Mouse (Mus musculus) stomach, embryonic 16.5 days (tissue): ENCODE data around the gene Zdhhc1. TPM values are rescaled to one million over a fixed set of nuclear protein-coding genes. Genes with fewer than 3 reads are reported as not detected.

ENCODE experiments used
- ATAC-seq: fragments of 200-750 bp; cut with Nextera tagmentation; 2 replicates; pipeline ENCODE4 v1.8.0; 2017; ENCODE audit warnings: moderate number of reproducible peaks, moderate TSS enrichment; ENCODE audit not compliant: insufficient read depth, low FRiP score
- H3K27ac ChIP-seq: fragments of 300-500 bp; sonication (generic); 2 replicates; pipeline ENCODE4 v1.5.1; 2014; ENCODE audit warnings: low read length
- H3K27me3 ChIP-seq: fragments of 300-500 bp; sonication (generic); 2 replicates; pipeline ENCODE4 v1.6.1; 2014; ENCODE audit warnings: low read length, control low read depth, mixed read lengths; ENCODE audit not compliant: control insufficient read depth, insufficient read depth
- H3K36me3 ChIP-seq: fragments of 300-500 bp; sonication (generic); 2 replicates; pipeline ENCODE4 v1.6.1; 2014; ENCODE audit warnings: low read length; ENCODE audit not compliant: control insufficient read depth, insufficient read depth
- H3K4me1 ChIP-seq: fragments of 300-500 bp; sonication (generic); 2 replicates; pipeline ENCODE4 v1.6.1; 2014; ENCODE audit warnings: low read length, control low read depth, mixed read lengths; ENCODE audit not compliant: control insufficient read depth, insufficient read depth
- H3K4me2 ChIP-seq: fragments of 300-500 bp; sonication (generic); 2 replicates; pipeline ENCODE4 v1.6.1; 2014; ENCODE audit warnings: low read depth, low read length, mixed read lengths
- H3K4me3 ChIP-seq: fragments of 300-500 bp; sonication (generic); replicated peaks from 2 replicates; pipeline ENCODE4 v1.5.1; 2014; ENCODE audit warnings: mild to moderate bottlenecking, low read length
- H3K9ac ChIP-seq: fragments of 300-500 bp; sonication (generic); 2 replicates; pipeline ENCODE4 v1.6.1; 2014; ENCODE audit warnings: low read length
- H3K9me3 ChIP-seq: fragments of 300-500 bp; sonication (generic); replicated peaks from 2 replicates; pipeline ENCODE4 v1.6.1; 2016; ENCODE audit warnings: low read length, control low read depth; ENCODE audit not compliant: control insufficient read depth
- WGBS: fragments of 180-500 bp; shearing (Covaris S2); extraction: QIAGEN DNeasy Blood & Tissue Kit; methylation state at CpG from one replicate; pipeline ENCODE4 v1.1.7; 2014; 5-methylcytosine and 5-hydroxymethylcytosine counted together
- polyA plus RNA-seq: library from polyadenylated mRNA; unstranded; fragments of >200 nt; fragmentation: Nextera tagmentation; extraction: Ambion mirVana; gene quantifications from 2 replicates; pipeline ENCODE4 v1.2.1, GENCODE M21; 2015

The Zdhhc1 gene
- polyA plus RNA-seq, 1 experiment from 2014 or later, result 33.8 TPM

GRCm38 (mm10) chr8:105470681-105471313, 25.9 kb downstream of the Zdhhc1 start:
- Histone ChIP-seq H3K4me3 (peak overlapping the region; percentile 38), H3K36me3 (no peaks in the 10 kb centered on the region), H3K9ac (peak overlapping the region; percentile 66), H3K27ac (peak overlapping the region; percentile 34; the same call in 1 of the 2 replicates), H3K9me3 (no peaks in the 10 kb centered on the region), H3K27me3 (no peaks in the 10 kb centered on the region), H3K4me1 (peaks cover 41% of the 10 kb centered on the region), H3K4me2 (peak overlapping the region; percentile 62)
- WGBS, result 19% methylated on average over 11 of the region's 11 CpGs
- no peak for ATAC-seq

GRCm38 (mm10) chr8:105470262-105470661, 26.4 kb downstream of the Zdhhc1 start:
- Histone ChIP-seq H3K9ac (0 out of 2 replicates have a peak overlapping the region, but pooled peaks have one; percentile 2), H3K27me3 (no peaks in the 10 kb centered on the region), H3K9me3 (no peaks in the 10 kb centered on the region), H3K4me2 (peak overlapping the region; percentile 62; the same call in 1 of the 2 replicates), H3K36me3 (no peaks in the 10 kb centered on the region), H3K4me3 (peak overlapping the region; percentile 38), H3K27ac (no peak overlapping the region), H3K4me1 (peaks cover 41% of the 10 kb centered on the region)
- 70% methylated on average over 5 of the region's 5 CpGs for WGBS
- ATAC-seq, result no peak

- Histone ChIP-seq H3K9ac (0 out of 2 replicates have a peak overlapping the region, but pooled peaks have one; percentile 2), H3K27ac (no peak overlapping the region), H3K27me3 (no peaks in the 10 kb centered on the region), H3K9me3 (no peaks in the 10 kb centered on the region), H3K4me2 (peak overlapping the region; percentile 62; the same call in 1 of the 2 replicates), H3K4me1 (peaks cover 39% of the 10 kb centered on the region), H3K36me3 (no peaks in the 10 kb centered on the region), H3K4me3 (no peak overlapping the region)
- no peak for ATAC-seq
- 85% methylated on average over 5 of the region's 5 CpGs for WGBS
These were observed 26.9 kb downstream of the Zdhhc1 start for GRCm38 (mm10) chr8:105469816-105470215.

GRCm38 (mm10) chr8:105469041-105469695, 27.5 kb downstream of the Zdhhc1 start:
- Histone ChIP-seq H3K4me1 (peaks cover 33% of the 10 kb centered on the region), H3K9ac (no peak overlapping the region), H3K4me3 (no peak overlapping the region), H3K4me2 (0 out of 2 replicates have a peak overlapping the region, but pooled peaks have one; percentile 62), H3K27me3 (no peaks in the 10 kb centered on the region), H3K27ac (no peak overlapping the region), H3K9me3 (no peaks in the 10 kb centered on the region), H3K36me3 (no peaks in the 10 kb centered on the region)
- 40% methylated on average over 6 of the region's 6 CpGs for WGBS
- peak; percentile 32; the same call in 1 of the 2 replicates for ATAC-seq

- no peaks in the 10 kb centered on the region for H3K36me3 ChIP-seq
- no peak overlapping the region for H3K27ac ChIP-seq
- H3K9me3 ChIP-seq, result no peaks in the 10 kb centered on the region
- H3K9ac ChIP-seq, result no peak overlapping the region
- 91% methylated on average over 27 of the region's 27 CpGs for WGBS
- H3K4me1 ChIP-seq, result peaks cover 27% of the 10 kb centered on the region
- H3K27me3 ChIP-seq, result no peaks in the 10 kb centered on the region
- no peak overlapping the region for H3K4me2 ChIP-seq
- ATAC-seq, result no peak
- H3K4me3 ChIP-seq, result no peak overlapping the region
These were observed 28.5 kb downstream of the Zdhhc1 start for GRCm38 (mm10) chr8:105468002-105468720.

GRCm38 (mm10) chr8:105467396-105467985, 29.2 kb downstream of the Zdhhc1 start:
- Histone ChIP-seq H3K4me1 (peaks cover 27% of the 10 kb centered on the region), H3K27me3 (no peaks in the 10 kb centered on the region), H3K27ac (no peak overlapping the region), H3K9me3 (no peaks in the 10 kb centered on the region), H3K36me3 (no peaks in the 10 kb centered on the region), H3K4me2 (no peak overlapping the region), H3K4me3 (no peak overlapping the region), H3K9ac (no peak overlapping the region)
- no peak for ATAC-seq
- 94% methylated on average over 10 of the region's 10 CpGs for WGBS

- Histone ChIP-seq H3K4me1 (peaks cover 27% of the 10 kb centered on the region), H3K9me3 (no peaks in the 10 kb centered on the region), H3K4me2 (no peak overlapping the region), H3K9ac (no peak overlapping the region), H3K27ac (no peak overlapping the region), H3K36me3 (no peaks in the 10 kb centered on the region), H3K4me3 (no peak overlapping the region), H3K27me3 (no peaks in the 10 kb centered on the region)
- WGBS, result 67% methylated on average over 7 of the region's 7 CpGs
- ATAC-seq, result no peak
These were observed 29.9 kb downstream of the Zdhhc1 start for GRCm38 (mm10) chr8:105466700-105467291.

- no peak for ATAC-seq
- Histone ChIP-seq H3K4me3 (no peak overlapping the region), H3K27ac (no peak overlapping the region), H3K4me2 (no peak overlapping the region), H3K36me3 (no peaks in the 10 kb centered on the region), H3K9ac (no peak overlapping the region), H3K27me3 (no peaks in the 10 kb centered on the region), H3K4me1 (peaks cover 23% of the 10 kb centered on the region), H3K9me3 (no peaks in the 10 kb centered on the region)
- 76% methylated on average over 6 of the region's 6 CpGs for WGBS
These were observed 30.5 kb downstream of the Zdhhc1 start for GRCm38 (mm10) chr8:105466246-105466645.
